Mouse (Mus musculus): Measurements from ENCODE around the gene Olfr709-ps1.
A peak's percentile ranks its signal among the peaks of the same experiment; 100 is the strongest.
"Not testable (repeated sequence)": the region's sequence is repeated elsewhere in the genome, so short reads cannot be mapped to it uniquely, and the experiment has no call there.

Olfr709-ps1 gene

GRCm38 (mm10) chr7:106932119-106932518 is at the start of gene Olfr709-ps1:
Olfr709-ps1 (minus strand) TSS chr7:106932219.
- DNase-seq: no peak

- DNase-seq: no peak
These were observed 43.3 kb upstream of the Olfr709-ps1 start, which contains the start of gene Olfr711 for GRCm38 (mm10) chr7:106975353-106975752. Olfr711 (minus strand) TSS chr7:106975453.

- peak; percentile 12 for DNase-seq
These were observed 35.5 kb upstream of the Olfr709-ps1 start for GRCm38 (mm10) chr7:106967503-106967902.

GRCm38 (mm10) chr7:106963837-106964236 is 31.8 kb upstream of the Olfr709-ps1 start, which contains the start of gene Olfr6:
Olfr6 (minus strand) TSS chr7:106963937.
- no peak for DNase-seq

- DNase-seq: no peak
These were observed 16.2 kb upstream of the Olfr709-ps1 start, which contains the start of gene Olfr710 for GRCm38 (mm10) chr7:106948212-106948611. Olfr710 (minus strand) TSS chr7:106948312.

GRCm38 (mm10) chr7:106920961-106921360 is 11.1 kb downstream of the Olfr709-ps1 start:
- not testable (repeated sequence) for DNase-seq

- no peak for DNase-seq
These were observed 24.3 kb downstream of the Olfr709-ps1 start, which contains the start of gene Olfr1532-ps1 for GRCm38 (mm10) chr7:106907676-106908075. Olfr1532-ps1 (plus strand) TSS chr7:106908001.

- DNase-seq: not testable (repeated sequence)
These were observed 30.9 kb downstream of the Olfr709-ps1 start, which contains the start of gene Olfr707 for GRCm38 (mm10) chr7:106901141-106901540. Olfr707 (minus strand) TSS chr7:106901241.

GRCm38 (mm10) chr7:106888062-106888461 is 44.0 kb downstream of the Olfr709-ps1 start, which contains the start of gene Olfr706:
Olfr706 (minus strand) TSS chr7:106888162.
- DNase-seq: no peak

- no peak for DNase-seq
These were observed 55.2 kb downstream of the Olfr709-ps1 start, which contains the start of gene Olfr705 for GRCm38 (mm10) chr7:106876791-106877190. Olfr705 (minus strand) TSS chr7:106876891.
